Mouse (Mus musculus) hematopoietic stem cell, adult 5-6 weeks (primary cell): ENCODE measurements around the gene Pp2d1. TPM values are rescaled to one million over a fixed set of nuclear protein-coding genes. Genes with fewer than 3 reads are reported as not detected.

Source experiments
- total RNA-seq: library from RNA; stranded (forward); fragments of 172-1452, 232-1000 nt; gene quantifications from 2 replicates; pipeline ENCODE4 v1.2.3, GENCODE M21; 2017

Gene Pp2d1
- total RNA-seq, 1 experiment from 2014 or later: not detected

Other genes with a start within 250 kb of the Pp2d1 start
- not detected in 2 replicates for gene Efhb, start 76.1 kb downstream of the Pp2d1 start, total RNA-seq
- gene Rab5a, start 60.2 kb downstream of the Pp2d1 start, total RNA-seq: 74.4 and 86.4 TPM in 2 replicates
- gene Kat2b, start 27.4 kb upstream of the Pp2d1 start, total RNA-seq: 48.7 and 97.4 TPM in 2 replicates
- gene Sgo1, start 149.9 kb upstream of the Pp2d1 start, total RNA-seq: 27.9 and 103 TPM in 2 replicates